Mouse (Mus musculus) embryonic facial prominence, embryonic 15.5 days (tissue): ENCODE measurements around the gene Pdpn. TPM values are rescaled to one million over a fixed set of nuclear protein-coding genes. Genes with fewer than 3 reads are reported as not detected.

Source experiments
- ATAC-seq: fragments of 200-750 bp; cut with Nextera tagmentation; 2 replicates; pipeline ENCODE4 v1.8.0; 2017; ENCODE audit warnings: low read depth, moderate TSS enrichment; ENCODE audit not compliant: insufficient number of reproducible peaks, low FRiP score, low TSS enrichment
- H3K27ac ChIP-seq: fragments of 300-500 bp; sonication (generic); replicated peaks from 2 replicates; pipeline ENCODE4 v1.5.1; 2015; ENCODE audit warnings: mild to moderate bottlenecking, inconsistent platforms
- H3K27me3 ChIP-seq: fragments of 300-500 bp; sonication (generic); 2 replicates; pipeline ENCODE4 v1.6.1; 2015; ENCODE audit warnings: inconsistent platforms
- H3K36me3 ChIP-seq: fragments of 300-500 bp; sonication (generic); 2 replicates; pipeline ENCODE4 v1.6.1; 2015; ENCODE audit warnings: mild to moderate bottlenecking, inconsistent platforms
- H3K4me1 ChIP-seq: fragments of 300-500 bp; sonication (generic); 2 replicates; pipeline ENCODE4 v1.6.1; 2015; ENCODE audit warnings: inconsistent platforms
- H3K4me2 ChIP-seq: fragments of 300-500 bp; sonication (generic); replicated peaks from 2 replicates; pipeline ENCODE4 v1.6.1; 2015; ENCODE audit warnings: mild to moderate bottlenecking, inconsistent platforms
- H3K4me3 ChIP-seq: fragments of 300-500 bp; sonication (generic); replicated peaks from 2 replicates; pipeline ENCODE4 v1.5.1; 2015; ENCODE audit warnings: mild to moderate bottlenecking, inconsistent platforms
- H3K9ac ChIP-seq: fragments of 300-500 bp; sonication (generic); 2 replicates; pipeline ENCODE4 v1.6.1; 2015; ENCODE audit warnings: inconsistent platforms
- H3K9me3 ChIP-seq: fragments of 300-500 bp; sonication (generic); replicated peaks from 2 replicates; pipeline ENCODE4 v1.6.1; 2016; ENCODE audit warnings: inconsistent platforms
- WGBS: fragments of 180-500 bp; shearing (Covaris S2); methylation state at CpG from one replicate; pipeline ENCODE4 v1.1.7; 2015; 5-methylcytosine and 5-hydroxymethylcytosine counted together
- polyA plus RNA-seq: library from polyadenylated mRNA; unstranded; fragments of >200 nt; fragmentation: Nextera tagmentation; extraction: Ambion mirVana; gene quantifications from 2 replicates; pipeline ENCODE4 v1.2.1, GENCODE M21; 2015

The Pdpn gene
- polyA plus RNA-seq, 1 experiment from 2014 or later, result 43.8 TPM

GRCm38 (mm10) chr4:143298431-143299315 is 691 bp downstream of the Pdpn start:
- no peak; the same call in 1 of the 2 replicates for ATAC-seq
- Histone ChIP-seq H3K27me3 (no peaks in the 10 kb centered on the region), H3K36me3 (no peaks in the 10 kb centered on the region), H3K4me3 (peak overlapping the region; percentile 46), H3K4me2 (peak overlapping the region; percentile 68), H3K9ac (peak overlapping the region; percentile 35), H3K9me3 (no peaks in the 10 kb centered on the region), H3K27ac (peak overlapping the region; percentile 71), H3K4me1 (peaks cover 44% of the 10 kb centered on the region)
- WGBS, result 7% methylated on average over 24 of the region's 24 CpGs

- WGBS, result 6% methylated on average over 12 of the region's 12 CpGs
- Histone ChIP-seq H3K27me3 (no peaks in the 10 kb centered on the region), H3K27ac (peak overlapping the region; percentile 76; the same call in 1 of the 2 replicates), H3K4me1 (peaks cover 44% of the 10 kb centered on the region), H3K4me3 (peak overlapping the region; percentile 7; the same call in 1 of the 2 replicates), H3K9me3 (no peaks in the 10 kb centered on the region), H3K9ac (no peak overlapping the region), H3K36me3 (no peaks in the 10 kb centered on the region), H3K4me2 (peak overlapping the region; percentile 37)
- no peak for ATAC-seq
Measured at GRCm38 (mm10) chr4:143297016-143297556, 2.3 kb downstream of the Pdpn start.

- ATAC-seq, result no peak
- Histone ChIP-seq H3K4me3 (no peak overlapping the region), H3K36me3 (no peaks in the 10 kb centered on the region), H3K27ac (peak overlapping the region; percentile 55), H3K9ac (no peak overlapping the region), H3K4me1 (peaks cover 44% of the 10 kb centered on the region), H3K27me3 (no peaks in the 10 kb centered on the region), H3K4me2 (no peak overlapping the region), H3K9me3 (no peaks in the 10 kb centered on the region)
- WGBS, result 57% methylated on average over 5 of the region's 5 CpGs
Measured at GRCm38 (mm10) chr4:143296153-143296552, 3.2 kb downstream of the Pdpn start.

GRCm38 (mm10) chr4:143294324-143294723 is 5.0 kb downstream of the Pdpn start:
- H3K9me3 ChIP-seq, result no peaks in the 10 kb centered on the region
- H3K27ac ChIP-seq, result peak overlapping the region; percentile 6
- H3K4me2 ChIP-seq, result no peak overlapping the region
- H3K9ac ChIP-seq, result no peak overlapping the region
- H3K4me3 ChIP-seq, result no peak overlapping the region
- H3K4me1 ChIP-seq, result peaks cover 44% of the 10 kb centered on the region
- H3K36me3 ChIP-seq, result no peaks in the 10 kb centered on the region
- no peak for ATAC-seq
- WGBS, result 41% methylated on average over 6 of the region's 6 CpGs
- no peaks in the 10 kb centered on the region for H3K27me3 ChIP-seq

- H3K4me2 ChIP-seq, result no peak overlapping the region
- H3K27me3 ChIP-seq, result no peaks in the 10 kb centered on the region
- no peak overlapping the region for H3K9ac ChIP-seq
- peak overlapping the region; percentile 55; the same call in 1 of the 2 replicates for H3K27ac ChIP-seq
- peak; percentile 56; the same call in 1 of the 2 replicates for ATAC-seq
- WGBS, result 27% methylated on average over 7 of the region's 7 CpGs
- H3K4me3 ChIP-seq, result no peak overlapping the region
- H3K4me1 ChIP-seq, result peaks cover 15% of the 10 kb centered on the region; the same call in 1 of the 2 replicates
- no peaks in the 10 kb centered on the region for H3K36me3 ChIP-seq
- no peaks in the 10 kb centered on the region for H3K9me3 ChIP-seq
Measured at GRCm38 (mm10) chr4:143288880-143289279, 10.5 kb downstream of the Pdpn start.

- Histone ChIP-seq H3K27me3 (no peaks in the 10 kb centered on the region), H3K9ac (no peak overlapping the region), H3K4me3 (no peak overlapping the region), H3K9me3 (no peaks in the 10 kb centered on the region), H3K4me2 (no peak overlapping the region), H3K36me3 (no peaks in the 10 kb centered on the region), H3K27ac (peak overlapping the region; percentile 55; the same call in 1 of the 2 replicates), H3K4me1 (peaks cover 15% of the 10 kb centered on the region; the same call in 1 of the 2 replicates)
- no peak for ATAC-seq
- WGBS, result 40% methylated on average over 6 of the region's 6 CpGs
Measured at GRCm38 (mm10) chr4:143288473-143288872, 10.9 kb downstream of the Pdpn start.

- Histone ChIP-seq H3K36me3 (no peaks in the 10 kb centered on the region), H3K4me1 (peaks cover 15% of the 10 kb centered on the region; the same call in 1 of the 2 replicates), H3K27me3 (no peaks in the 10 kb centered on the region), H3K4me2 (no peak overlapping the region), H3K27ac (no peak overlapping the region), H3K9ac (no peak overlapping the region), H3K4me3 (no peak overlapping the region), H3K9me3 (no peaks in the 10 kb centered on the region)
- ATAC-seq, result no peak
- WGBS, result 74% methylated on average over 4 of the region's 4 CpGs
Measured at GRCm38 (mm10) chr4:143287065-143287464, 12.3 kb downstream of the Pdpn start.

- no peak overlapping the region for H3K4me3 ChIP-seq
- H3K27ac ChIP-seq, result peak overlapping the region; percentile 70
- no peaks in the 10 kb centered on the region for H3K27me3 ChIP-seq
- no peak overlapping the region for H3K9ac ChIP-seq
- WGBS, result 88% methylated on average over 3 of the region's 3 CpGs
- H3K4me1 ChIP-seq, result peaks cover 22% of the 10 kb centered on the region
- no peak overlapping the region for H3K4me2 ChIP-seq
- no peaks in the 10 kb centered on the region for H3K9me3 ChIP-seq
- H3K36me3 ChIP-seq, result no peaks in the 10 kb centered on the region
- ATAC-seq, result no peak
Measured at GRCm38 (mm10) chr4:143280166-143280565, 19.2 kb downstream of the Pdpn start.

- no peaks in the 10 kb centered on the region for H3K27me3 ChIP-seq
- no peaks in the 10 kb centered on the region for H3K36me3 ChIP-seq
- peak overlapping the region; percentile 70 for H3K27ac ChIP-seq
- no peak overlapping the region for H3K9ac ChIP-seq
- H3K9me3 ChIP-seq, result no peaks in the 10 kb centered on the region
- no peak overlapping the region for H3K4me2 ChIP-seq
- ATAC-seq, result no peak
- H3K4me1 ChIP-seq, result peaks cover 22% of the 10 kb centered on the region
- WGBS, result 36% methylated on average over 12 of the region's 12 CpGs
- H3K4me3 ChIP-seq, result no peak overlapping the region
Measured at GRCm38 (mm10) chr4:143279661-143280060, 19.7 kb downstream of the Pdpn start.

GRCm38 (mm10) chr4:143279016-143279415 is 20.3 kb downstream of the Pdpn start:
- Histone ChIP-seq H3K4me2 (peak overlapping the region; percentile 38), H3K27ac (peak overlapping the region; percentile 84), H3K4me3 (no peak overlapping the region), H3K4me1 (peaks cover 22% of the 10 kb centered on the region), H3K9ac (no peak overlapping the region), H3K9me3 (no peaks in the 10 kb centered on the region), H3K36me3 (no peaks in the 10 kb centered on the region), H3K27me3 (no peaks in the 10 kb centered on the region)
- ATAC-seq, result no peak
- WGBS, result 74% methylated on average over 5 of the region's 5 CpGs

- peak overlapping the region; percentile 13; the same call in 1 of the 2 replicates for H3K4me3 ChIP-seq
- peak; percentile 81 for ATAC-seq
Measured at GRCm38 (mm10) chr4:143278429-143278871, 20.9 kb downstream of the Pdpn start.

More at GRCm38 (mm10) chr4:143278429-143278871, 20.9 kb downstream of the Pdpn start:
- Histone ChIP-seq H3K9ac (no peak overlapping the region), H3K4me1 (peaks cover 22% of the 10 kb centered on the region), H3K4me2 (peak overlapping the region; percentile 38), H3K27me3 (no peaks in the 10 kb centered on the region), H3K9me3 (no peaks in the 10 kb centered on the region), H3K36me3 (no peaks in the 10 kb centered on the region), H3K27ac (peak overlapping the region; percentile 84)
- 6% methylated on average over 14 of the region's 14 CpGs for WGBS
